Mouse (Mus musculus) spleen, adult 2 months (tissue): ENCODE data around the gene Ptprq. TPM values are rescaled to one million over a fixed set of nuclear protein-coding genes. Genes with fewer than 3 reads are reported as not detected.

Experiments used
- DNase-seq, 2 experiments: peaks; one replicate each; pipeline versions ENCODE4 v3.0.0 to v3.0.0-alpha.2; 2012 to 2021; ENCODE audit warnings: low spot score in 2 of 2, low read depth in 1 of 2
- H3K27ac ChIP-seq: fragments of 200-500 bp; 2 replicates; pipeline ENCODE4 v1.5.1; 2012; ENCODE audit warnings: low read length, inconsistent platforms; ENCODE audit not compliant: insufficient read depth
- H3K27me3 ChIP-seq: fragments of 200-500 bp; 2 replicates; pipeline ENCODE4 v1.6.1; 2012; ENCODE audit warnings: mild to moderate bottlenecking, moderate library complexity, low read length, inconsistent platforms; ENCODE audit not compliant: control insufficient read depth, insufficient read depth
- H3K36me3 ChIP-seq: fragments of 200-500 bp; 2 replicates; pipeline ENCODE4 v1.6.1; 2012; ENCODE audit warnings: mild to moderate bottlenecking, low read length, inconsistent platforms; ENCODE audit not compliant: control insufficient read depth, insufficient read depth
- H3K4me1 ChIP-seq: fragments of 200-500 bp; 2 replicates; pipeline ENCODE4 v1.6.1; 2011; ENCODE audit warnings: inconsistent platforms; ENCODE audit not compliant: control insufficient read depth, insufficient read depth, insufficient read length
- H3K4me3 ChIP-seq: fragments of 200-500 bp; 2 replicates; pipeline ENCODE4 v1.5.1; 2011; ENCODE audit warnings: mild to moderate bottlenecking, inconsistent platforms; ENCODE audit not compliant: insufficient read depth, insufficient read length; ENCODE audit errors: extremely low read depth
- CTCF ChIP-seq: fragments of 200-500 bp; IDR thresholded peaks from 2 replicates; pipeline ENCODE4 v1.5.1; 2011; ENCODE audit warnings: mild to moderate bottlenecking, inconsistent platforms; ENCODE audit not compliant: insufficient read depth, insufficient read length, insufficient replicate concordance; ENCODE audit errors: extremely low read depth
- POLR2A ChIP-seq: fragments of 200-500 bp; IDR thresholded peaks from 2 replicates; pipeline ENCODE4 v1.6.1; 2011; ENCODE audit warnings: low read depth, low read length, inconsistent platforms
- whole genome bisulfite sequencing: fragments of 180-500 bp; shearing (Covaris S2); methylation state at CpG from one replicate; pipeline ENCODE4 v1.1.7; 2018; 5-methylcytosine and 5-hydroxymethylcytosine counted together
- polyA plus RNA-seq: library from polyadenylated mRNA; depleted of rRNA; stranded (reverse); fragments of >200 nt; gene quantifications from 2 replicates; pipeline ENCODE4 v1.2.3, GENCODE M21; 2012

The Ptprq gene
- polyA plus RNA-seq, 1 experiment, result not detected

- Histone ChIP-seq H3K4me3 (no peak overlapping the region), H3K27me3 (no peaks in the 10 kb centered on the region), H3K36me3 (no peaks in the 10 kb centered on the region), H3K27ac (no peak overlapping the region), H3K4me1 (no peaks in the 10 kb centered on the region)
- DNase-seq, result no peak
- 50% methylated on average over 20 of the region's 20 CpGs for WGBS
- TF ChIP-seq CTCF (no peak), POLR2A (no peak)
These were observed 226.0 kb downstream of the Ptprq start for GRCm38 (mm10) chr10:107493580-107494474.

DNA sequence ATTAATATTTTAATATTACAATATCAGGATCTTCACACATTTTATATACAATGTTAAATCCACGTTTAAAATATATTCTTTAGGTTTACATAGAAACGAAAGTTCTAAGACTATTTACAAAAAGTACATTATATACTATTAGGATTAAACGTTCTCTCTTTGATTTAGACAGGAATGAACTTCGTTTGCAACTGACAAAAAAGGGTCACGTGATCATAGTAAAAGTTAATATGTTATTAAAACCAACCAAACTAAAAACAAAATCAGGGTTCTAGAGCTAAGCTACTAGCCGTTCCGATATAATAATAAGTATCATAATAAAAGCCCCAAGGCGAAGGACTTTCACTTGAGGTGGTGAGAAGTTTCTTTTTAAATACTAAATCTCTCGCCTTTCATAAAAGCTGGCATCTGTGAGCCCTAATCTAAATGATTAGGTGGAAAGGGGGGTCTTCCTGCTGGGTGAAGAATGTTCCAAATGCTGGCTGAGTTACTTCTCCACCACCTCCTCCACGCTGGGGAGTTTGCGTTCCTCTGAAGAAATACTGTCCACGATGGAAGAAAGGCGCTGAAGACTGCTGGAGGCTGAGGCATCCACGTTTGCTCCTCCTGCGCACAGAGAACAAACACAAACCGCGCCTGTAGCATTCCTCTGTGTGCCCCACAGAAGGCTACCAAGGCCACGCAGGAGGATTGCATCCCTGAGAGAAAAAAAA is 226.8 kb downstream of the Ptprq start:
- TF ChIP-seq CTCF (no peak), POLR2A (no peak)
- no peak for DNase-seq
- Histone ChIP-seq H3K27me3 (no peaks in the 10 kb centered on the region), H3K4me3 (no peak overlapping the region), H3K27ac (no peak overlapping the region), H3K4me1 (no peaks in the 10 kb centered on the region), H3K36me3 (no peaks in the 10 kb centered on the region)
- 34% methylated on average over 18 of the region's 18 CpGs for WGBS

GRCm38 (mm10) chr10:107488654-107489315 is 231.1 kb downstream of the Ptprq start:
- H3K27ac ChIP-seq, result no peak overlapping the region
- H3K4me3 ChIP-seq, result no peak overlapping the region
- H3K36me3 ChIP-seq, result no peaks in the 10 kb centered on the region
- H3K27me3 ChIP-seq, result no peaks in the 10 kb centered on the region
- H3K4me1 ChIP-seq, result no peaks in the 10 kb centered on the region
- DNase-seq, result no peak
- WGBS, result 11% methylated on average over 12 of the region's 12 CpGs
- TF ChIP-seq POLR2A (no peak), CTCF (no peak)

DNA sequence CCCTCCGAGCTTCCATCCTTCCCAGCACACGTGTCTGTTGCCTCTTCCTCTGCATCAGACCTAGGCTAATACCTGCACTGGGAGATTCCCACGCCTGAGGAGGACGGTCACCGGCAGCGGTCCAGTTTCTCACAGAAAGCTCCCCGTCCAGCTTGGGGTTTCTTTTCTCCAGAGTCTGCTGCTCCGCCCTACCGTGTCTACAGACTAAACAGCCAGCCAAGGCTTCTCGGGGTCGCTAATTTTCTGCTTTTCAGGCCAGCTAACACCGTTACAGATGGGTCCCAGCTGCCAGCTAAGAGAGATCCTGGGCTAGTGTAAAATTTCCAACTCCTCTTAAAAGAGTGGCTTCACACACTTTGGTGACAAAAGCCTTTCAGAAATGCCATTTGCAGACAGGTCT is 233.1 kb downstream of the Ptprq start:
- DNase-seq, result no peak
- H3K4me3 ChIP-seq, result no peak overlapping the region
- no peaks in the 10 kb centered on the region for H3K27me3 ChIP-seq
- WGBS, result 66% methylated on average over 12 of the region's 12 CpGs
- H3K4me1 ChIP-seq, result no peaks in the 10 kb centered on the region
- no peak for TF ChIP-seq CTCF
- TF ChIP-seq POLR2A, result no peak
- no peaks in the 10 kb centered on the region for H3K36me3 ChIP-seq
- no peak overlapping the region for H3K27ac ChIP-seq

DNA sequence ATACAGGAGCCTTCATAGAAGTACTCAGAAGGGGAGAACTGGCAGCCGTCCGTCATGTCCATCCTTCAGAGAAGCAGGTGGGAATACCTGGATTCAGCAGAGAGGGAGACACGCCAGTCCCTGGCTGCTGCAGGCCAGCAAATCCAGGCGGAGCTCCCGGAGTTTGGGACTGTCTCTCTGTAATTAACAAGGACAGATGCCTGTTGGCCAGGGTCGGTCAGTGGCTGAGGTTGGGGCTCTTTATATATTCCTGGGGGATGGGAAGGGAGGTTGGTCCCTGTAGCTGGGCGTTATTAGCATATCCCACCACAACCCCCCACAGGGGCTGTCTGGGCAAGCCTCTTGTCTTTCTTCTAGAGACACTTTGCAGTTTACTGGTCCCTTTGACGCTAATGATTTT is 234.0 kb downstream of the Ptprq start, which contains the start of gene Myf5:
Gene Myf5, minus strand, starts transcription at position 265 of the 400 bp plus-strand sequence.
- 75% methylated on average over 8 of the region's 8 CpGs for WGBS
- Histone ChIP-seq H3K36me3 (no peaks in the 10 kb centered on the region), H3K4me3 (no peak within 1 kb of the TSS), H3K4me1 (no peaks in the 10 kb centered on the region), H3K27ac (no peak within 1 kb of the TSS), H3K27me3 (no peaks in the 10 kb centered on the region)
- no peak for DNase-seq
- TF ChIP-seq POLR2A (no peak), CTCF (no peak)

DNA sequence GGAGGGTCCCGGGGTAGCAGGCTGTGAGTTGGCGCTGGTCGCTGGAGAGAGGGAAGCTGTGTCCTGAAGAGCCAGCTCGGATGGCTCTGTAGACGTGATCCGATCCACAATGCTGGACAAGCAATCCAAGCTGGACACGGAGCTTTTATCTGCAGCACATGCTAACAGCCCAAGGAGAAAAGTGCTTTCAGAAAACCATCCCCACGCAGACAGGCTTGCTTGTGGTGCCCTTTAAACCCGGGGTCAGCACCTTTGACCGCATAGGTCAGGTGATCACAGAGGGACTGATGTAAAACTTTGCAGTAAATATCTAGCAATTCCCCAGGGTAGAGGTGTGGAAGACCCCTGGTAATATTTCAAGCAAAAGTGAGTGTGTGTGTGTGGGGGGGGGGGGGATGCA is 235.8 kb downstream of the Ptprq start:
- DNase-seq, result no peak
- 83% methylated on average over 10 of the region's 10 CpGs for WGBS
- H3K4me3 ChIP-seq, result no peak overlapping the region
- TF ChIP-seq CTCF (no peak), POLR2A (no peak)
- H3K27ac ChIP-seq, result no peak overlapping the region
- H3K36me3 ChIP-seq, result no peaks in the 10 kb centered on the region
- no peaks in the 10 kb centered on the region for H3K4me1 ChIP-seq
- no peaks in the 10 kb centered on the region for H3K27me3 ChIP-seq
